Mouse (Mus musculus) liver, embryonic 11.5 days (tissue): ENCODE results near the gene Gm49776. TPM values are rescaled to one million over a fixed set of nuclear protein-coding genes. Genes with fewer than 3 reads are reported as not detected.
A peak's percentile ranks its signal among the peaks of the same experiment; 100 is the strongest.

Experiments
- ATAC-seq: fragments of 200-750 bp; cut with Nextera tagmentation; replicated peaks from 2 replicates; pipeline ENCODE4 v1.8.0; 2017; ENCODE audit warnings: moderate number of reproducible peaks, mild to moderate bottlenecking, moderate TSS enrichment, moderate library complexity; ENCODE audit not compliant: low FRiP score
- DNase-seq: peaks from one replicate; pipeline ENCODE4 v3.0.0-alpha.2; 2017; ENCODE audit warnings: low spot score
- H3K27ac ChIP-seq: fragments of 300-500 bp; sonication (generic); 2 replicates; pipeline ENCODE4 v1.5.1; 2014; ENCODE audit warnings: mild to moderate bottlenecking, low read depth, low read length, control low read depth
- H3K27me3 ChIP-seq: fragments of 300-500 bp; sonication (generic); replicated peaks from 2 replicates; pipeline ENCODE4 v1.6.1; 2014; ENCODE audit warnings: low read length, mixed read lengths; ENCODE audit not compliant: control insufficient read depth, insufficient read depth
- H3K36me3 ChIP-seq: fragments of 300-500 bp; sonication (generic); 2 replicates; pipeline ENCODE4 v1.6.1; 2014; ENCODE audit warnings: mild to moderate bottlenecking, low read length, moderate library complexity, mixed read lengths; ENCODE audit not compliant: control insufficient read depth, insufficient read depth
- H3K4me1 ChIP-seq: fragments of 300-500 bp; sonication (generic); replicated peaks from 2 replicates; pipeline ENCODE4 v1.6.1; 2014; ENCODE audit warnings: low read length, mixed read lengths; ENCODE audit not compliant: control insufficient read depth, insufficient read depth
- H3K4me2 ChIP-seq: fragments of 300-500 bp; sonication (generic); 2 replicates; pipeline ENCODE4 v1.6.1; 2014; ENCODE audit warnings: mild to moderate bottlenecking, control low read depth, moderate library complexity
- H3K4me3 ChIP-seq: fragments of 300-500 bp; sonication (generic); 2 replicates; pipeline ENCODE4 v1.5.1; 2014; ENCODE audit warnings: low read depth, low read length, control low read depth
- H3K9ac ChIP-seq: fragments of 300-500 bp; sonication (generic); 2 replicates; pipeline ENCODE4 v1.6.1; 2014; ENCODE audit warnings: low read depth, low read length, control low read depth
- H3K9me3 ChIP-seq: fragments of 300-500 bp; sonication (generic); 2 replicates; pipeline ENCODE4 v1.6.1; 2016; ENCODE audit warnings: low read length, inconsistent platforms, mixed read lengths; ENCODE audit not compliant: control insufficient read depth
- WGBS: fragments of 180-500 bp; shearing (Covaris S2); extraction: QIAGEN DNeasy Blood & Tissue Kit; methylation state at CpG from one replicate; pipeline ENCODE4 v1.1.7; 2014; 5-methylcytosine and 5-hydroxymethylcytosine counted together
- polyA plus RNA-seq: library from polyadenylated mRNA; unstranded; fragments of >200 nt; fragmentation: Nextera tagmentation; extraction: Ambion mirVana; gene quantifications from 2 replicates; pipeline ENCODE4 v1.2.1, GENCODE M21; 2014

Gm49776 gene
- polyA plus RNA-seq, 1 experiment from 2014 or later: 1.5 TPM

DNA sequence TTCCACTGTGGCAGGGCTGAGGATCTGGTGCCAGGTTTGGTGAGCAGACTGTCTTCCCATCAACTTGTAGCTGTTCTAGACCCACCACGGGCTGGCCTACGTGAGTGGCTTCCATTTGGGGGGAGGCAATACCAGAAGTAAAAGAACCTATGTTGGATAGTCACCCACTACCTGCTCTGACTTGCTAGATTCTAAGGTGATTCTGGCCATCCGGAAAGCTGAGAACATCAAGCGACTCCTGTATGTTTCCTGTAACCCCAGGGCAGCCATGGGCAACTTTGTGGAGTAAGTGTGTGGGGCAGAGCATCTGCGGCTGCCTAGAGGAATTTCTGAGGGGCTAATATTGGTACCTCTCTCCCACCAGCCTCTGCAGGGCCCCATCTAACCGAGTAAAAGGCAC is 5.4 kb downstream of the Gm49776 start:
- Histone ChIP-seq H3K4me2 (no peak overlapping the region), H3K36me3 (peaks cover 51% of the 10 kb centered on the region), H3K9me3 (no peaks in the 10 kb centered on the region), H3K9ac (no peak overlapping the region), H3K27ac (no peak overlapping the region), H3K27me3 (no peaks in the 10 kb centered on the region), H3K4me3 (no peak overlapping the region), H3K4me1 (peaks cover 17% of the 10 kb centered on the region)
- 77% methylated on average over 6 of the region's 6 CpGs for WGBS
- no peak for ATAC-seq
- DNase-seq: no peak

DNA sequence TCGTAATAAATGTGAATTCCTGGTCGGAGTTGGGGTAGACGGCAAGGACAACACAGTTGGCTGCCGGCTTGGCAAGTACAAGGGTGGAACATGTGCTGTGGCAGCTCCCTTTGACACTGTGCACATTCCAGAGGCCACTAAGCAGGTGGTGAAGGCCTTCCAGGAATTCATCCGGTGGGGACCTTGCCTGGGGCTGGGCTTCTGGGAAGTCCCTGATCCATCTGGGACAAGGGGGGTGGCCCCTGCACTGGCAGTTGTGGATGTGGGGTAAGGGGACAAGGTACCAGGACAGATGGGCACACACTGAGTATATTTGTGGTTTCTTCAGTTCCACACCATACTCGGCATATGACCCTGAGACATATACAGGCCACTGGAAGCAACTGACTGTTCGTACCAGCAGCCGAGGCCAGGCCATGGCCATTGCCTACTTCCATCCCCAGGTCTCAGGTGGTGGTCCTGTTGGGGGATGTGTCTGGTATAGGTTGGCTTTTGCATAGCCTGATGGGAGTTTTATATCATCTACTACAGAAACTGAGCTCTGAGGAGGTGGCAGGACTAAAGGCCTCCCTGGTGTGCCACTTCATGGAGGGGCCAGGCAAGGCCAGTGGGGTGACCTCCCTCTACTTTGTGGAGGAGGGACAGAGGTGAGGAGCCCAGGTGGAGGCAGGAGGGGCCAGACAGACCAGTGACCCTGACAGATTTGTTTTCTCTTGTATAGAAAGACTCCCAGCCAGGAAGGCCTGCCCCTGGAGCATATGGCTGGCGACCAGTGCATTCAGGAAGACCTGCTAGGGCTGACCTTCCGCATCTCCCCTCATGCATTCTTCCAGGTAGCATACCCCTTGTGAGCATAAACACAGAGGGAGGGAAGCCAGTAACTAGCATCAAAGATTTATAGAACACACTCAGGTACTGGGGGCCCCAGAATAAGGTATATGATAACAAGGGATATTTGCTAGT is 7.0 kb downstream of the Gm49776 start:
- 80% methylated on average over 10 of the region's 10 CpGs for WGBS
- DNase-seq (no peak), ATAC-seq (no peak)
- Histone ChIP-seq H3K4me1 (peaks cover 25% of the 10 kb centered on the region), H3K9ac (peak overlapping the region; percentile 49; the same call in 1 of the 2 replicates), H3K27ac (0 out of 2 replicates have a peak overlapping the region, but pooled peaks have one; percentile 5), H3K9me3 (no peaks in the 10 kb centered on the region), H3K4me2 (peak overlapping the region; percentile 89), H3K36me3 (peaks cover 50% of the 10 kb centered on the region), H3K27me3 (no peaks in the 10 kb centered on the region), H3K4me3 (peak overlapping the region; percentile 98)

DNA sequence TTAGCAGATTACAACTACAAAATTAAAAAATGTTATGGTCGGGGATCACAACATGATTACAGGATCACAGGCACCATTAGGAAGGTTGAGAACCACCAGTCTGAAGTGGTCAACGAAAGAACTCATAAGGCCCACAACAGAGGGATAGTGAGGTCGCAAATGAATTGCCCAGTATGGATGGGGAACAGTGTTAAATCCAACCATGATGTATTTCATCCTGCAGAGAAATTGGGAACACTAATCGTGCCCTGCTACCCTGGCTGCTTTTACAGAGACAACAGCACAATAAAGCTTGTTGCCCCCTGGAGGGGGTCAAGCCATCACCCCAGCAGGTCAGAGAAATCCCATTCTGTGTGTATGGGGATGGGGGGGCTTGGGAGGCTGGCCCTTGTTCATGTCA is 7.9 kb downstream of the Gm49776 start:
- H3K9ac ChIP-seq: peak overlapping the region; percentile 98
- H3K27me3 ChIP-seq: no peaks in the 10 kb centered on the region
- WGBS: 64% methylated on average over 4 of the region's 4 CpGs
- H3K27ac ChIP-seq: peak overlapping the region; percentile 87
- DNase-seq (no peak), ATAC-seq (no peak)
- no peaks in the 10 kb centered on the region for H3K9me3 ChIP-seq
- peaks cover 53% of the 10 kb centered on the region for H3K36me3 ChIP-seq
- H3K4me1 ChIP-seq: peaks cover 25% of the 10 kb centered on the region
- H3K4me2 ChIP-seq: peak overlapping the region; percentile 89
- peak overlapping the region; percentile 98 for H3K4me3 ChIP-seq

DNA sequence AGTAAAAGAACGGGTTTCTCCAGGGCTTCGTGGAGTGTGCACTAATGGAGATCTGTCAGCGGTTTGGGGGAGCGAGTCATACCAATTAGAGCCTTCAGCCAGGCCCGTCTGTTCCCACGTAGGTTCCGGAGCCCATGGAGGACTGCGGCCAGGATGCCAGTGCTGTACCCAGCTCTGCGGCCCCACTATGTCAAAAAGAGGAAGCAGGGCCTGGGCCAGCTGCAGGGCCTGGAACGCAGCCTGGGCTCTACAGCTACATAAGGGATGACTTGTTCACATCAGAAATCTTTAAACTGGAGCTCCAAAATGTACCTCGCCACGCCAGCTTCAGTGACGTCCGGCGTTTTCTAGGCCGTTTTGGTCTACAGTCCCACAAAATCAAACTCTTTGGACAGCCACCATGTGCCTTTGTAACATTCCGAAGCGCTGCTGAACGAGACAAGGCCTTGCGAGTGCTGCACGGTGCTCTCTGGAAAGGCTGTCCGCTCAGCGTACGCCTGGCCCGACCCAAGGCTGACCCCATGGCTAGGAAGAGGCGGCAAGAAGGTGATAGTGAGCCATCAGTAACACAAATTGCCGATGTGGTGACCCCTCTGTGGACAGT is 8.7 kb downstream of the Gm49776 start:
- peaks cover 61% of the 10 kb centered on the region for H3K36me3 ChIP-seq
- H3K9me3 ChIP-seq: no peaks in the 10 kb centered on the region
- peak overlapping the region; percentile 98 for H3K4me3 ChIP-seq
- no peaks in the 10 kb centered on the region for H3K27me3 ChIP-seq
- DNase-seq: peak; percentile 64
- H3K27ac ChIP-seq: peak overlapping the region; percentile 87
- H3K4me2 ChIP-seq: peak overlapping the region; percentile 89
- 3% methylated on average over 27 of the region's 27 CpGs for WGBS
- H3K4me1 ChIP-seq: peaks cover 25% of the 10 kb centered on the region
- peak overlapping the region; percentile 98 for H3K9ac ChIP-seq
- peak; percentile 17 for ATAC-seq

DNA sequence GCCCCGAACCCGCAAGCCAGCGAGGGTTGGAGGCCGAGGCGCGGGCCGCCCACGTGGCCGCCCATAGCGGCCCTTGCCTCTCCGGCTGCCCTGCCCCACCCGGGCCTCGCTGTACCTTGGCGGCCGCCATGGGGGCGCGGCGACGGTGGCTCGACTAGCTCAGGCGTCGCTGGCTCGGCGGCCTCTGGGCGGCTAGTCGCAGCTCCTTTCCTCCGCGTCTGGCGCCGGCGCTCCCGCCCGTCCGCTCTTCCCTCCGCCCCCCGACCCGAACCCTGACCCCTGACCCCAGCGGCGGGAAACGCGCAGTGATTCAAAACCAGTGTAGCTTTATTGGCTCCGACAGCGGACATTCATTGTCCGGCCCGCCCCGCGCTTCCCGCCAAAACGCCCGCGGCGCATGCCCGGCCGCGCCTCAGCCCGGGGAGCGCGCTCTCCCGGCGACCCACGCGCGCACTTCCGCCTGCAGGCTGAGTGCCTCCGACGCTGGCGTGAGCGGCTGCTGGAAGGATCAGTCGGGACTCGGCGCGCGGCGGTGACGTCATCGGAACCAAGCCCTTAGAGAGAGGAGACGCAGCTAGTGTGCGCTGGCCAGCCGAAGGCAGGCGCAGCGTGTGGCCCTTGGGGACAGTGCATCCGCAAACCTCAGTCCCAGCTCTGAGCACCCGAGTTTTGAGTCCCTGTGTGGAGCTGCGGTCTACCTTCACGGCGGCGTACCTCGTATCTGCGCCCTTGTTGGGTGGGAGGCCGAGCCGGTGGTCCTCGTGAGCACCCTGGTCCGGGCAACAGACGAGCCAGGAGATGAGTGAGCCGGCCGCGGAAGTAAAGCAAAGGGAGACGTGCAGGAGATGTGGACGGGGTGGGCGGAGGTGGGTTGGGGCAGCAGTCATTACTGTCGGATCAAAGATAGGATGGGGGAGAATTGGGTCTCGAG is 9.4 kb downstream of the Gm49776 start, which contains the start of the genes Trmt2a and Ranbp1:
Gene Trmt2a (plus strand): TSS at position 247 of the 931 bp plus-strand sequence.
Gene Ranbp1 (minus strand): TSS at position 300 of the 931 bp plus-strand sequence.
- H3K4me2 ChIP-seq: peak within 1 kb of the TSS; percentile 89
- peak within 1 kb of the TSS; percentile 92 for H3K27ac ChIP-seq
- peaks cover 25% of the 10 kb centered on the region for H3K4me1 ChIP-seq
- ATAC-seq: peak; percentile 93
- under 1% methylated on average over 102 of the region's 102 CpGs for WGBS
- DNase-seq: peak; percentile 99
- peaks cover 61% of the 10 kb centered on the region for H3K36me3 ChIP-seq
- H3K27me3 ChIP-seq: no peaks in the 10 kb centered on the region
- peak within 1 kb of the TSS; percentile 98 for H3K4me3 ChIP-seq
- peak within 1 kb of the TSS; percentile 98 for H3K9ac ChIP-seq
- H3K9me3 ChIP-seq: no peaks in the 10 kb centered on the region

DNA sequence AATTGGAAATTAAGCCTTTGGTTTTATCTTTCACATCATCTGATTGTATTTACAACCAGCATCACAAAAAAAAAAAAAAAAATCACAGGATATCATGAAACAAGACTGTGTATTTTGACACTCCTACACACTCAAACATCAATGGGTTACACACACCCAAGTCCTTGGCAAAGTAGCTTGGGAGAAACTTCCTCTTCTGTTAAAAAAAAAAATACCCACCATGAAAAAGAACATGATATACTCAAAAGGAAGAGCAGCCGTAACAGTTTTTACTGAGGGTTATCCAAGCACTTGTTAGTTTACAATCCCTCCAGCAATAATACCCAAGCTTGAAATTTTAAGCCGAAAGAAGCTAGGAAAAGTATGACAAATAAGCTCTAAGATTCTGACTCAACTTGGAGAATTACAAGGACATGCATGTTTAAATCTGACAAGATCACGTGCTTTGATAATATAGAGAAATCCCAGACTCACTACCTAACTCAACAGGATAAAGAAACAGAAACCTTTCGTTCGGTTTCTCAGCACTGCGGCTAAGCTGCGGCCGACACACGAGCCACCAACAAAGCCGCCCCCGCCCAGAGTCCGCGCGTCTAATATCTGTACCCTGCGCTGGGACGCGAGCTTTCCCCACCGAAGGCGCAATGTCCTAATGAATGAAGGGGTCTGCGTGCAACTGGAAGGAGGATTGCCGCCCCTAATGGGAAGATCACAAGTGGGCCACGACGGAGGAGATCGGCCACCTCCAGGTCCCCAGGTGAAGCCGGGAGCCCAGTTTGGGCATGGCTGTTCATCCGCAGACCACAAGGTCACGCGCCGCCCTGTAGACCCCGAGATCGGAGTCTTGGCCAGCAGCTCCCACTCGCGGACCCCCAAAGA is 10.4 kb downstream of the Gm49776 start:
- ATAC-seq (no peak), DNase-seq (no peak)
- Histone ChIP-seq H3K36me3 (peaks cover 61% of the 10 kb centered on the region), H3K4me2 (peak overlapping the region; percentile 89), H3K4me3 (peak overlapping the region; percentile 98), H3K4me1 (peaks cover 25% of the 10 kb centered on the region), H3K9ac (peak overlapping the region; percentile 98), H3K27ac (peak overlapping the region; percentile 92), H3K27me3 (no peaks in the 10 kb centered on the region), H3K9me3 (no peaks in the 10 kb centered on the region)
- under 1% methylated on average over 33 of the region's 33 CpGs for WGBS

DNA sequence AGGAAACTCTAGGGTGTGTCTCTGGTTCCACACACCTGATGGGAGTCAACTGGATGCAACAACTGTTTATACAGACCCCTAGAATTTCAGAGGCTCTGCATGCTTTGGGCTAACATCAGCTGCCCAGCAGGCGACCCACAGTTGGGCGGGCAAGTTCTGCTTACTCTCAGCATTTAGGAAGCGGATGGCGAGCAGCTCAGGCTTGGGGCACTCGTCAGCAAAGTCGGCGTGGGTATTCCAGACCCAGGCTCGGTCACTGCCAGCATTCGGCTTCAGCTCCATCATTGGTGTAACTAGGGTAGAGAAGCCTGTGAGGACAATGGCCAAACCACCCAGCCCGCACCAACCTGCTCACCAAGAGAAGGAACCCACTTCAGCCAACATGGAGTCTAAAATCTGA is 16.5 kb downstream of the Gm49776 start:
- ATAC-seq (no peak), DNase-seq (no peak)
- peaks cover 2% of the 10 kb centered on the region; the same call in 1 of the 2 replicates for H3K4me1 ChIP-seq
- H3K27ac ChIP-seq: no peak overlapping the region
- H3K9me3 ChIP-seq: no peaks in the 10 kb centered on the region
- no peak overlapping the region for H3K4me2 ChIP-seq
- 92% methylated on average over 10 of the region's 10 CpGs for WGBS
- H3K27me3 ChIP-seq: no peaks in the 10 kb centered on the region
- no peak overlapping the region for H3K9ac ChIP-seq
- H3K36me3 ChIP-seq: peaks cover 80% of the 10 kb centered on the region
- no peak overlapping the region for H3K4me3 ChIP-seq
